Mouse (Mus musculus) B cell, adult 2 months (primary cell): Measurements from ENCODE around the gene Cnih3.
A peak's percentile ranks its signal among the peaks of the same experiment; 100 is the strongest.

Source experiments
- DNase-seq, 2 experiments: peaks; one replicate each; pipeline ENCODE4 v3.0.0; 2022

Cnih3 gene

DNA sequence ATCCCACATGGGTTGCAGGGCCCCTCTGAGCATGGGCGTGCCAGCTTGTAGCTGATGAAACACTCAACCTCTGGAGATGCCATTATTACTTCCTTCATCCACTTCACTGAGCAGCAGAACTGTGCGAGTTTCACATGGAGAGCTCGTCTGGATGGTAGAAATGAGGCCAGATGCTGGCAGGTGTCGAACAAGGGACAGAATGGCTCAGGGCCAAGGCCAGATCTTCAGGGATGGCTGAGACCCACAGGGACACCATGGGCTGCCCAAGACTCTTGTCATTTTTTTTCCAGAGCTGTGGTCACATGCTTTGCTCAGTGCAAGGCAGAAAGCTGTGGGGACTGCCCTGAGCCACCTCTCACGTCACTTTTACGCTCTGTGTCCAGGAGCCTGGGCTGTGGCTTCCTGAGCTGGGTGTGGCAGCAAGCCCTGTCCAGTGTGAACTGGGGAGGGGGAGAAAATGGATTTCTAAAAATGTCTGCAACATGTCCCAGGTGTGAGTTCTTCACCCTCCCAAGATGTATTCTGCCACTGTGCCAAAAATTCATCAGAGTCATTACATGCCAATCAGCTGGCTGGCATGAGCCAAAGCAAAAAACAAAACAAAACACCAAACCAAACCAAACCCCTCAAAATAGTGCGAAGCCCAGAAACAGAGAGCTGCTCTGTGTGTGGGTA is 107.1 kb downstream of the Cnih3 start:
- no peak for DNase-seq

DNA sequence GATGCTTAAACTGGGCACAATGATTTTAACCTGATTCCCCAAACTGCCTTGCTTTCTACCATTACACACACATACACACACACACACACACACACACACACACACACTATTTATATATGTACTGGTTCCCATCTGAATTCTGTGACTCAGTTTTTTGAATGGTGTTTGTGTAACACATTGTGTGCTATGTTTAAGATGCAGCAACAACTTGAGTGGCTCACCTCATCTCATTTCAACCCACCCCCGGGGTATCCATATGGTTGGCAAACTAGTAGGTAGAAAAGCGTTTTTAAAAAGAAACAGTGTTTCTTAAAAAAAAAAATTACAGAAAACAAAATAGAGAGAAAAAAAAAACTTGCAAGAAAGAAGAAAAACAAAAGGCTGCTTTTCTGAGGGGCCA is 107.9 kb downstream of the Cnih3 start:
- DNase-seq, result no peak

DNA sequence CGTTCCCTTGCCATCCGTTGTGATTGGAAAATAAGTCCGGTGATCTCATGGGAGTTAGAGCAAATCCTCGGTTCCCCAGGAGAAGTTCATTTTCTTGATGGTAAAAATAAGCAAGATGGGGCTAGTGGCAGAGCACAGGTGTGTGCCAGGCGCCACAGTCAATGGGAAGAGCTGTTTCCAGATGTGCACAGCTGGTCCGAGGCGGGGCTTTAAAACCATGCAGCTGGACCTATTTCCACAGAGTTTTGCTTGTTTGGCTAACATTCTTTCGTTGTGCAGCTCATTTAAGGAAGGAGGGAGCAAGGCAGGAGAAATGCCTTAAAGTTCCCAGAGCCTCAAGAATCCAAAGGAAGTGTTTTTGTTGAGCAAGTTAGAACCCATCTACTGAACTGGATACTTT is 109.1 kb downstream of the Cnih3 start:
- no peak for DNase-seq

DNA sequence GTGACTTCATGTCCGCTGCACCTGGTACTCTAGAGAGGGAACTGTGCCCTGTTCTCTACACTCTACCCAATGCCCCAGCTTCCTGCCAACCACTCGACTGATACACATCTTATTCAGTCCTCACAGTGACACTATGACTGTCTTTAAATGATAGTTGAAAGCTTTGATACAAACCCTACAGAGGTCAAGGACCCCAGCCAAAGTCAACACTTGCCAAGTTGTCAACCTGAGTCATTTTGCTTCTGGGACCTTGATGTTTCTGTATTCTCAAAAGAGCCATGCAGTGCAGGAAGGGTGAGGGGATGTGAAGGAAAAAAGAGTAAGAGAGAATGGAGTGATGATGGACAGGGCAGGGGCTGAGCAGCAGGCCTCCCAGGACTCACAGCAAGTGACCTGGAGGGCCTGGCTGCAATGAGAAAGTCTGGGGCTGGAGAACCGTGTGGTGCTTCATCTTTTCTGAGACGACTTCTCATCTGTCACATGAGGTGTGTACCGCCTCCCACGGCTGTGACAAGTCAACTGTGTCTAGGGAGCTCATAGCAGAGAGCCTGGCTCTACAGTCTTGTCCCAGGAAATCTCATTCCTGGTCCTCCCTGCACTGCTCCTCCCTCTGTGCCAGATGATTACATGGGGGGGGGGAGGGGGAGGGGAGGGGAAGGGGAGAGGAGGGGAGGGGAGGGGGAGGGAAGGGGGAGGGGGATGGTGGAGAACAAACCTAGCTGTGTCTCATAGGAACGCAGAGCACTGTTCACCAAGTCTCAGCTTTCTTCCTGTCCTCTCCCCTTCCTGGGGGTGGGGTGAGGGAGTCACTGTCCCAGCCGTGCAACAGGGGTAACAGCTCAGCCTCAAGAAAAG is 109.8 kb downstream of the Cnih3 start:
- DNase-seq, result no peak

DNA sequence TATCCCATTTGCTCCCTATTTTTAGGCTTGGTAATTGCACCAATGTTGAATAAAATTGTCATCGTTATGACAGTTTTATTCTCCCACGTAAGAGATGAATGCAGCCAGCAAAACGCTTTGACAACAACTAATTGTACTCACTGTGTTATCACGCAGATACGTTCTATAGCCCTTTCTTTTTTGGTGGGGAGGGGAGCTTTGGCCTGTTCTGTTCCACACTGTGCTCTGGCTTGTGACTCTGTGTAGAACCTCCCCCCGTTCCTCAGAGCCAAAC is 110.4 kb downstream of the Cnih3 start:
- no peak for DNase-seq

DNA sequence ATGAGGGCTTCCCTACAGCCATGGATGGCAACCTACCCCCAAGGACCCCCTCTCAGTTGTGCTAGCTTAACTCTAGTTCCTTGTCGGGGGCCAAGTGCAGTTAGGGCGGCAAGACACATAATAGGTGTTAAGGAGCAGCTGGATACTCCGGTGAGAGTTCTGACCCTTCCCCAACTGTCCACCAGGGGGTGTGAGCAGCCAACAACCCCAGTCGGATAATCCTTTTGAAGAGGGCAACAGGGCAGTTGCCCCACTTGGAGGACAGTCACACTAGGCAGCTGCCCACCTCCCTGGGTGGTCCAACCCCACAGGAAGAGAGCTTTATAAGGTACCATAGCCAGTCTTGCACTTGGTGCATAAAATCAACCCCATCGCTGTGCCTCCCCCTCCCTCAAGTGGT is 112.6 kb downstream of the Cnih3 start:
- peak; percentile 6 to 18 for DNase-seq

DNA sequence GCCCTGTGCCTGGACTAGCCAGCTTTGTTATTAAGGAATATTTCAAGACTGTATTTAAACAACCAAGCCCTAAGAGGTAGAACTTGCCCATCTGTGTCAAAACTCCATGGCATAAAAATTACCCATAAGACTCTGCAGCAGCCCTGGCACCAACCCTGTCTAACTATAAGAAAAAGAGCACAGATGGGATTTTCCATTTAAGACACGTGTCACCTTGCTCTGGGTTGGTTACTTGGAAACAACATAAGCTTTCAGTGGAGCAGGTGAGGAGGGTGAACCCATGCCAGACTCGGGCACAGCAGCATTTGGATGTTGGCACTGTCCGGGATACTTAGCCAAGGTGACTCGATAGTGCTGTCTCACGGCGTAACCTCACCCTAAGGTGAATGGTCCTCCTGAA is 113.6 kb downstream of the Cnih3 start:
- no peak for DNase-seq

DNA sequence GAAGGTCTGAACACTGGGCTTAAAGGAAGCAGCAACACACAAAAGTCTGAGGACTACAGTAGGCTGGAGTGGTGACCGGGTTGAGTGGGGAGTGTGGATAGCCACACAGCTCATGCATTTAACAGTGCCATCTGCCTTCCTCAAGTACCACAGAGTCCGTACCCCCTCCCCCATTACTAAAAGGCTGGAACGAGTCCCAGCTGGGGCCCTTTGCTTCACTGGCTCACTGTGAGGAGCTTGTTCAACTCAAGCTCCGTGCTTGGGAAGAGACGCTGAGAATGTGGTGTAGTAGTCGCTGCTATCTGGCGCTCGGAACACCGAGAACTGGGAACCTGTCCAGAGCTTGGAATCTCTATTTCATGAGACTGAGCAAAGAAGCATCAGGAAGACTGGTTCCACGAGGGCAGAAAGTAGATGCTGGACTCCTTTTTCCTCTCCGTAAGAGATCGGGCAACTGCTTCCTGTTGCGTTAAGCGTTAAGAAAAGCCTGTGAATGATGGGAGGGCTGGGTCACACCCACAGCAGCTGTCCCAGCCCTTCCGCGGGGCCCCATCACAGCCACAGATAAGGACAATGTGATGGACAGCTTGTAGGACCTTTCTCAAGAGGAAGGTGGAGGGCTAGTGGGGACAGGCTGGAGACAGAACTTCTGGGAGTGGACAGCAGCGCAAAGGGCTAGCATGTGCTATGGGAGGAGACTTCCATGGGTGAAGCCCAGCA is 114.3 kb downstream of the Cnih3 start:
- no peak for DNase-seq

DNA sequence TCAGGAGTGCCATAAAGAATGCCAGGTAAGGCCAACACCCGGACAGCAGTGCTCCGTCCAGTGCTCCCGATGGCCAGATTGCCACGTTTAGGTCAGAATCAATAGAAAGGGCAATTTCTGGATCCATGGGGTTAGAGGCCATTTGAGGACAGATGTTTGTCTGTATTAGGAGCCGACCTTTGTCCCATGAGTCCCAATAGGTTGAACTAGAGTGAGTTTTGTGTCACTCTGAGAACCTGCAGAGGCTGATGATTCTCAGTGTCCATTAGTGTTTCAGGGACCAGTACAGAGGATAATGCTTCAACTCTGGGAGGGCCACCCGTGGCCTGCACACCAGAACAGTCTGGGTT is 114.9 kb downstream of the Cnih3 start:
- no peak for DNase-seq

DNA sequence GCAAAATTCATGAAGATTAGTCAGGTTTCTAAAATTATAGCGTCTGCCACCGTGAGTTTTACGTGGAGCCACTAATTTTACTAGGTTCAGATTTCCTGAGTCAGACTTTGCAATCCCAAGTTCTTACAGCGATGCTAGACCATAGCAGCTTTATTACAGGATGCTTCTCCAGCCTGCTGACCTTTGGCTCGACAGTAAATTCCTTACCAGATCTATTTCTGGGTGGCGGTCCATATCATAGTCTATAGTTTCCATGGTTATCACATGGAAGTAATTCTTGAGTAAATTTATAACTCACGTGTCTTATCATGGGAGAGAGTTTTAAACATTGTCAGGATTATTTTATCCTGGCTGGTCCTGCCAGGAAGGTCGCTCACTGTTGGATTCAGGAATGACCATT is 117.0 kb downstream of the Cnih3 start:
- no peak for DNase-seq

DNA sequence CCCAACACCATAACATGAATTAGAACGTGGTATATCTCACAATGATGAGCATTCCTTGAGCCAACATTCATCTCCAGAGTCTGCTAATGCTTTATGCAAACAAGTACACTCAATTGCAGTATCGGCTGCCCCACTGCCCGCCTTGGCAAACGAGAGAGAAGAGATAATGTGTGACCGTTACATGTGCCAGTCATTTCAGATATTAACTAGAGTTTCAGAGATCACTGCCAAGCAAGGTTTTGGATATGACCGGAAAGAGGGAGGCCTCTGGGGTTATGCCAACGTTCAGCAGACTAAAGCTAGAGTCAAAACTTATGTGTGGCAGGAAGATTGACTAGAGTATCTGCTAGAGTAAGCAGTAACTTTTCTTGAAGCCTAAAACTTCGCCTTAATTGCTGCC is 123.7 kb downstream of the Cnih3 start:
- DNase-seq, result no peak

DNA sequence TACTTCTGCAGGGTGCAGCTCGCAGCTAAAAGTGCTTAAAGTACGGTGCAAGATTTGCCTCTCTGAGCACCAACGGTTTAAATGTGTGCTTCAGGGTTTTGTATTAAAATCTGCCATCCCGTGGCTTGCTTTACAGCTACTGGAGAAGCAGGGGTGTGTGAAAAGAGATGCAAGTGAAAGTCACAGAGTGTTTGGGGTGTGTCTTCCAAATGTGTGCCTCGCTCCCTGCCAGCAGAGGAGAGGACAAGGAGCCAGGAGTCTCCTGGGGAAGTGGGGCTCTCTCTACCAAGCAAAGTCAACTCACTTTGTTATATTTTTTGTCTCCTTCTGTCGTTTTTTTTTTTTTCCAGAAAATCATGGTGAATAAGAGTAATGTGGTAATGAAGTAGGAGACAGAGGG is 124.1 kb downstream of the Cnih3 start:
- DNase-seq, result no peak

DNA sequence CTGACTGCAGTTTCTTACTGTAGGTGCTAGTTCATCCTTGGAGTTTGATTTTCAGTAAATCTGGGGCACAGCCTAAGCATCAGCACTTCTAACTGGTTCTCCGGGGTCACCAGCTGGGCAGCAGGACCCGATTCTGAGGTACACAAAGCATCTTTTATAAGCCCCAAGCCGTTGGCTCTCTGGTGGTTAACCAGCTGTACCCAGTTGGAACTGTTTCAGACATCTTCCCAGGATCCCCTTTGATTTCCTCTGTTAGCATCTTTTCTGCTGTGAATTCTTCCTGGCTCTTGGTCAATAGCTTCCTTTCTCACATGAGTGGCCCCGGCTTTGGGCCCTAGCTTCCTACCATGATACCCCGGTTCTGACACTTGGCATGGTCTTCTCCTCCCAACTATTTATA is 132.3 kb downstream of the Cnih3 start:
- DNase-seq, result no peak

DNA sequence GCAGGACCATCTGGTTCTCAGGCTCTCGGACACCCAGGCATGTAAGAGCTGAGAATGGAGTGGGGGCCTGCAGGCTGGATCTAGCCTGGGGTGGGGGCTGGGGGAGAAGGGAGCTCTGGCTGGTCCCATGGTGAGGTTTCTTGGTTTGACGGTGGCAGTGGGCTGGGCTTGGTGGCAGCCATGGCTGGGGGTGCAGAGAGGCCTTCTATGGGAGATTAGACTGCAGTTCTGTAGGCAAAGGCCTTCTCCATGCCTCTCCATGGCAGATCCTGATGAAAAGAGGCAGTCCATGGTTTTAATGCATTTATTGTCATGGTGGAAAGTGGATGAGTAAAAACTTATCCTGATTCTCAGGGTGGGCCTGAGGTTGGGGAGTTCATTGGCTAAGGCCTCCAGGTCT is 151.0 kb downstream of the Cnih3 start:
- DNase-seq, result no peak

DNA sequence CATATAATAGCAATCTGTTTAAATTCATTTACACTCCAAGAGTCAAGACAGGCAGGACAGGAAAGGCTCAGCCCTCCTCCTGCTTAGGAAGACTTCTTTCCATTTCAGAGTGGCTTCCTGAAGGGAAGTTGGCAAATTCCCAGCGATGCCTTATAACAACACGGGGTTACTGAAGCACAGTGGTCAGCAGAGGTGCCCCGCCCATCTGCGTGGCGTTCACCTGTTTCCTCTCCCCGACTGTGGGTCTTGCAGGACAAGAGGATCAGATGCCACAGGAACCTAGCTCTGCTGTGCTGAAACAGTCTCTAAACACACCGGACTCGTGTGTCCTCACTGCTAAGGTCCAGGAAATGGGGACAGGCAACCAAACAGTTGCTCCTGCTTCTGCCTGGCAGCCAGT is 152.9 kb downstream of the Cnih3 start:
- DNase-seq, result no peak
